Mouse (Mus musculus) neural tube, embryonic 12.5 days (tissue): Measurements from ENCODE around the gene Lrrk1. TPM values are rescaled to one million over a fixed set of nuclear protein-coding genes. Genes with fewer than 3 reads are reported as not detected.

Experiments
- ATAC-seq: fragments of 200-750 bp; cut with Nextera tagmentation; 2 replicates; pipeline ENCODE4 v1.8.0; 2017; ENCODE audit warnings: low read depth, mild to moderate bottlenecking, moderate TSS enrichment, moderate library complexity; ENCODE audit not compliant: low FRiP score
- H3K27ac ChIP-seq: fragments of 300-500 bp; sonication (generic); 2 replicates; pipeline ENCODE4 v1.5.1; 2016
- H3K27me3 ChIP-seq: fragments of 300-500 bp; sonication (generic); replicated peaks from 2 replicates; pipeline ENCODE4 v1.6.1; 2016; ENCODE audit warnings: mild to moderate bottlenecking
- H3K36me3 ChIP-seq: fragments of 300-500 bp; sonication (generic); 2 replicates; pipeline ENCODE4 v1.6.1; 2016; ENCODE audit warnings: mild to moderate bottlenecking
- H3K4me1 ChIP-seq: fragments of 300-500 bp; sonication (generic); 2 replicates; pipeline ENCODE4 v1.6.1; 2016
- H3K4me2 ChIP-seq: fragments of 300-500 bp; sonication (generic); replicated peaks from 2 replicates; pipeline ENCODE4 v1.6.1; 2016; ENCODE audit warnings: mild to moderate bottlenecking
- H3K4me3 ChIP-seq: fragments of 300-500 bp; sonication (generic); 2 replicates; pipeline ENCODE4 v1.5.1; 2016
- H3K9ac ChIP-seq: fragments of 300-500 bp; sonication (generic); 2 replicates; pipeline ENCODE4 v1.6.1; 2016; ENCODE audit warnings: mild to moderate bottlenecking
- H3K9me3 ChIP-seq: fragments of 300-500 bp; sonication (generic); 2 replicates; pipeline ENCODE4 v1.6.1; 2016; ENCODE audit warnings: mild to moderate bottlenecking
- WGBS: fragments of 180-500 bp; shearing (Covaris S2); methylation state at CpG from one replicate; pipeline ENCODE4 v1.1.7; 2016; 5-methylcytosine and 5-hydroxymethylcytosine counted together
- microRNA-seq: library from miRNA; unstranded; fragments of <30 nt; microRNA quantifications from one replicate; pipeline ENCODE4, GENCODE M21; 2017
- polyA plus RNA-seq: library from polyadenylated mRNA; unstranded; fragments of >200 nt; fragmentation: Nextera tagmentation; extraction: Ambion mirVana; gene quantifications from 2 replicates; pipeline ENCODE4 v1.2.1, GENCODE M21; 2016

The Lrrk1 gene
- polyA plus RNA-seq, 1 experiment from 2014 or later: 8.5 TPM

- Histone ChIP-seq H3K27me3 (no peaks in the 10 kb centered on the region), H3K4me3 (no peak overlapping the region), H3K36me3 (peaks cover 6% of the 10 kb centered on the region), H3K9me3 (no peaks in the 10 kb centered on the region), H3K27ac (no peak overlapping the region), H3K4me1 (no peaks in the 10 kb centered on the region), H3K4me2 (no peak overlapping the region), H3K9ac (no peak overlapping the region)
- WGBS: 88% methylated on average over 10 of the region's 10 CpGs
- no peak for ATAC-seq
These were observed 207.3 kb downstream of the Lrrk1 start for GRCm38 (mm10) chr7:66180711-66181365.

DNA sequence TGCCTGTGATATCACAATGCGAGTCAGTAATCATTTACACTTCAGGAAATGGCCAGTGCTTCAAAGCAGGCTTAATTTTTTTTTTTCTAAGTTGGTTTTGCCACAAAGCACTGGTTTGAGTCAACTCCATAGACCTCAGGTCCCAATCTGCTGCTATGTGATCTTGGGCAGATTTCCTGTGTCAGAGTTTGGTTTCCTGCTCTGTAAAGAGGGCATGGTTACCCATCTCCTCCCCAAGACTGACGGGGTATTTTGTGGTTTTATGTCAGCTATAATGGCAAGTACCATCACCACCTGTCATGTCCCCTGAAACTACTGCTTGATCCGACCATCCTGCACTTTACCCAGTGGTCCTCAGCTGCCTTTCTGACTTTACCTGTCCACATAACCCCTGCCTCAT, 207.9 kb downstream of the Lrrk1 start:
- Histone ChIP-seq H3K4me3 (no peak overlapping the region), H3K9ac (no peak overlapping the region), H3K36me3 (peaks cover 11% of the 10 kb centered on the region), H3K27ac (no peak overlapping the region), H3K27me3 (no peaks in the 10 kb centered on the region), H3K4me1 (no peaks in the 10 kb centered on the region), H3K9me3 (no peaks in the 10 kb centered on the region), H3K4me2 (no peak overlapping the region)
- ATAC-seq: no peak
- 83% methylated on average over 3 of the region's 3 CpGs for WGBS

DNA sequence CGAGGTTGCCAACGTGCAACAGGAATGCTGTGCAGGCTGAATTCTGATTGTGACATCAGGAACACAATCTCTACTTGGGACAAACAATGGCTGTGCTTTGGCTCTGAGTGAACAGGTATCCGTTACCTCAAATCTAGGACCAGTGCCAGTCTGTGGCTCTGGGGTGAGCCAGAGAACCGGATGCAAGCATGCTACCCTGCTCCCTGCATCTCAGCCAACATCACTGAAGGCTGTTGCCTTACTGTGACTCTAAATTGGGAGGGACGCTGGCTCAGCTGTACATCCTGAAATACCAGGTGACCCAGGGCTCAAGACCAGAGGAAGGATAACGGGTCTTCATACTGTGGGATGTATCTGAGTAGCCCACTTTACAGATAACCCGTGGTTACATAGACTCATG, 208.4 kb downstream of the Lrrk1 start:
- 89% methylated on average over 7 of the region's 7 CpGs for WGBS
- Histone ChIP-seq H3K9ac (no peak overlapping the region), H3K36me3 (peaks cover 14% of the 10 kb centered on the region), H3K27me3 (no peaks in the 10 kb centered on the region), H3K4me3 (no peak overlapping the region), H3K4me1 (no peaks in the 10 kb centered on the region), H3K27ac (no peak overlapping the region), H3K9me3 (no peaks in the 10 kb centered on the region), H3K4me2 (no peak overlapping the region)
- ATAC-seq: no peak

DNA sequence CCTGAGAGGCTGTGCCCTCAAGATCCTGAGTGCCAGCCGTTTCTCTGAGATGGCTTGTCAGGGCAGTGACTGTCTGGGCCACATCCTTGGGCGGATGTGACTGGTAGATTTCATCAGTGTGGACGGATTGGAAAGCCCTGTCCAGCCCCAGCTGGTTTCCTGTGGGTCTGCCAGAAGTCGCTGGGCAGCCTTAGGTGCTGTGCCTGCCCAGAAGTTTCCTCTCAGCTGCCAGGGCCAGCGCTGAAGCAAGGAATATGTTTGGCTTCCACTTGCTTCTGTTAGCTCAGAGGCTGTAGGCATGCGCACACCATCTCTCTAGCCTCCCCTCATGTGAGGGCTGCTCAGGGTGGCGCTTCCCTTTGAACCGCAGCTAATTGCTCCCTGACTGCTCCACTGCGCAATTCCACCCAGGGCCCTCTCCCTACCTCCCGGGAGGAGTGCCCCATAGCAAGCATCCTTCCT, 209.0 kb downstream of the Lrrk1 start:
- Histone ChIP-seq H3K9me3 (no peaks in the 10 kb centered on the region), H3K36me3 (peaks cover 20% of the 10 kb centered on the region), H3K4me2 (no peak overlapping the region), H3K27ac (no peak overlapping the region), H3K4me1 (no peaks in the 10 kb centered on the region), H3K27me3 (no peaks in the 10 kb centered on the region), H3K9ac (no peak overlapping the region), H3K4me3 (no peak overlapping the region)
- WGBS: 46% methylated on average over 10 of the region's 10 CpGs
- ATAC-seq: no peak

DNA sequence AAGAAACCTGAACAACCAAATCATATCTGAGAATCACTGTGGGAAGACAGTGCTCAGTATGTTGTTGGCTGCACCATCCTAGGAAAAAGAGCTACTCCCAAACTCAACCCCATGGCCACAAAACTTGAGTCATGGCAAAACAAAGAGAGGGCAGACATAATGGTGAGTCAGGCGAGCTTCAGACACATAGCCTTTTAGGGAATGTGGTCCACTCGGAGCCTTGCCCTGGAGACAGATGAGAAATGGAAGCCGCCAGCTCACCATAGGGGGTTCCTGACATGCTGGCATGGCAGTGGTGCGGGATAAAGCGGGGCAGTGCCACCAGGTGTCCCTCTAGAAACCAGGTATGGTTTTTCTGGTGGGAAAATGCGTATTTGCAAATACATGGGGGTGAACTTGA, 210.0 kb downstream of the Lrrk1 start:
- Histone ChIP-seq H3K27me3 (no peaks in the 10 kb centered on the region), H3K9ac (no peak overlapping the region), H3K36me3 (peaks cover 25% of the 10 kb centered on the region), H3K4me1 (no peaks in the 10 kb centered on the region), H3K4me3 (no peak overlapping the region), H3K4me2 (no peak overlapping the region), H3K27ac (no peak overlapping the region), H3K9me3 (no peaks in the 10 kb centered on the region)
- ATAC-seq: no peak
- 84% methylated on average over 6 of the region's 6 CpGs for WGBS

GRCm38 (mm10) chr7:66176929-66177328, 211.2 kb downstream of the Lrrk1 start:
- 89% methylated on average over 4 of the region's 4 CpGs for WGBS
- ATAC-seq: no peak

More at GRCm38 (mm10) chr7:66176929-66177328, 211.2 kb downstream of the Lrrk1 start:
- no peak overlapping the region for H3K27ac ChIP-seq
- H3K4me3 ChIP-seq: no peak overlapping the region
- H3K9me3 ChIP-seq: no peaks in the 10 kb centered on the region
- H3K4me2 ChIP-seq: no peak overlapping the region
- peaks cover 29% of the 10 kb centered on the region for H3K36me3 ChIP-seq
- H3K9ac ChIP-seq: no peak overlapping the region
- H3K4me1 ChIP-seq: no peaks in the 10 kb centered on the region
- H3K27me3 ChIP-seq: no peaks in the 10 kb centered on the region

Small RNAs within 50 kb of the gene (microRNA-seq; reads per million reads assigned to microRNA genes)
- gene Mir7057: not detected

Other genes with a start within 250 kb of the Lrrk1 start
- not detected in 2 replicates for gene Gm10974, start 22.4 kb downstream of the Lrrk1 start, polyA plus RNA-seq
- 2.4 and 3.4 TPM in 2 replicates for gene Aldh1a3, start 39.2 kb upstream of the Lrrk1 start, polyA plus RNA-seq